Mouse (Mus musculus) hindbrain, embryonic 15.5 days (tissue): ENCODE measurements at regions not wholly inside any gene's neighbourhood (a gene's known extent, or its start where the extent isn't known, plus 50 kb on each side); places are given as distances from the start of the nearest gene placed in this dataset.
A peak's percentile ranks its signal among the peaks of the same experiment; 100 is the strongest.

Experiments
- ATAC-seq: fragments of 200-750 bp; cut with Nextera tagmentation; 2 replicates; pipeline ENCODE4 v1.8.0; 2017; ENCODE audit warnings: low read depth, moderate number of reproducible peaks, moderate TSS enrichment; ENCODE audit not compliant: low FRiP score
- H3K27ac ChIP-seq: fragments of 300-500 bp; sonication (generic); replicated peaks from 2 replicates; pipeline ENCODE4 v1.5.1; 2015; ENCODE audit warnings: mild to moderate bottlenecking, inconsistent platforms
- H3K27me3 ChIP-seq: fragments of 300-500 bp; sonication (generic); 2 replicates; pipeline ENCODE4 v1.6.1; 2015; ENCODE audit warnings: control low read depth, inconsistent platforms
- H3K36me3 ChIP-seq: fragments of 300-500 bp; sonication (generic); 2 replicates; pipeline ENCODE4 v1.6.1; 2015; ENCODE audit warnings: control low read depth, inconsistent platforms
- H3K4me1 ChIP-seq: fragments of 300-500 bp; sonication (generic); replicated peaks from 2 replicates; pipeline ENCODE4 v1.6.1; 2015; ENCODE audit warnings: control low read depth, inconsistent platforms
- H3K4me2 ChIP-seq: fragments of 300-500 bp; sonication (generic); 2 replicates; pipeline ENCODE4 v1.6.1; 2015; ENCODE audit warnings: moderate library complexity, mild to moderate bottlenecking, inconsistent platforms
- H3K4me3 ChIP-seq: fragments of 300-500 bp; sonication (generic); 2 replicates; pipeline ENCODE4 v1.5.1; 2015; ENCODE audit warnings: mild to moderate bottlenecking, inconsistent platforms
- H3K9ac ChIP-seq: fragments of 300-500 bp; sonication (generic); 2 replicates; pipeline ENCODE4 v1.6.1; 2015; ENCODE audit warnings: inconsistent platforms
- H3K9me3 ChIP-seq: fragments of 300-500 bp; sonication (generic); 2 replicates; pipeline ENCODE4 v1.6.1; 2016; ENCODE audit warnings: control low read depth, inconsistent platforms
- WGBS: fragments of 180-500 bp; shearing (Covaris S2); methylation state at CpG from one replicate; pipeline ENCODE4 v1.1.7; 2015; 5-methylcytosine and 5-hydroxymethylcytosine counted together

- no peaks in the 10 kb centered on the region for H3K36me3 ChIP-seq
- no peak overlapping the region for H3K4me3 ChIP-seq
- 77% methylated on average over 4 of the region's 4 CpGs for WGBS
- H3K9me3 ChIP-seq: no peaks in the 10 kb centered on the region
- H3K9ac ChIP-seq: no peak overlapping the region
- no peak overlapping the region for H3K27ac ChIP-seq
- no peaks in the 10 kb centered on the region for H3K27me3 ChIP-seq
- no peaks in the 10 kb centered on the region for H3K4me1 ChIP-seq
- no peak for ATAC-seq
- H3K4me2 ChIP-seq: no peak overlapping the region
Observed at GRCm38 (mm10) chr10:66850972-66851478, 244.9 kb upstream of the Jmjd1c start.

GRCm38 (mm10) chr10:66851841-66852240 lies 244.1 kb upstream of the Jmjd1c start:
- 77% methylated on average over 5 of the region's 5 CpGs for whole genome bisulfite sequencing

GRCm38 (mm10) chr10:66852708-66853107 lies 243.2 kb upstream of the Jmjd1c start:
- H3K4me2 ChIP-seq: no peak overlapping the region
- ATAC-seq: no peak
- H3K36me3 ChIP-seq: no peaks in the 10 kb centered on the region

More at GRCm38 (mm10) chr10:66851841-66852240, 244.1 kb upstream of the Jmjd1c start:
- peak; percentile 27; the same call in 1 of the 2 replicates for ATAC-seq
- Histone ChIP-seq H3K4me3 (no peak overlapping the region), H3K9ac (no peak overlapping the region), H3K4me2 (no peak overlapping the region), H3K27me3 (no peaks in the 10 kb centered on the region), H3K36me3 (no peaks in the 10 kb centered on the region), H3K9me3 (no peaks in the 10 kb centered on the region), H3K27ac (no peak overlapping the region), H3K4me1 (no peaks in the 10 kb centered on the region)

DNA sequence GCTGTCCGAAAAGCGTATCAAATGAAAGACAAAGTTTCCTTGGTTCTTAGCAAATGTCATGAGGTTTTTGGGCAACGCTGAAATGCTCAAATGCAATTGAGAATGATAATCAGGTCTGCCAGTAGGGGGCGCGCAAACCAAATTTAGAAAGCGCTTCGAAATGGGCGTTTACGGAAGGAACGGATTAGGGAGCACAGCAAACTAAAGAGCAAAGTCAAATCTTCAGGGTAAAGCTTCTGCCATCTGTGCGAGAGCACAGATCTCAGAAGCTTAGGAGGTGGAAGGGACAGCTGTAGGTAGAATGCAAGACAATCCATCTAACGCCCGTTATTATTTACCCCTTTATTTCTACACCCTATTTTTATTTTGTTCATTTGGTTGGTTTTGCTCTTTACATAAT lies 242.7 kb upstream of the Jmjd1c start:
- H3K4me2 ChIP-seq: peak overlapping the region; percentile 39
- H3K27ac ChIP-seq: no peak overlapping the region
- no peaks in the 10 kb centered on the region for H3K4me1 ChIP-seq
- no peaks in the 10 kb centered on the region for H3K36me3 ChIP-seq
- WGBS: 12% methylated on average over 13 of the region's 13 CpGs
- no peak overlapping the region for H3K9ac ChIP-seq
- 0 out of 2 replicates have a peak, but pooled peaks have one; percentile 42 for ATAC-seq
- H3K27me3 ChIP-seq: no peaks in the 10 kb centered on the region
- H3K4me3 ChIP-seq: no peak overlapping the region
- no peaks in the 10 kb centered on the region for H3K9me3 ChIP-seq

More at GRCm38 (mm10) chr10:66852708-66853107, 243.2 kb upstream of the Jmjd1c start:
- no peaks in the 10 kb centered on the region for H3K4me1 ChIP-seq
- H3K27ac ChIP-seq: no peak overlapping the region
- no peaks in the 10 kb centered on the region for H3K9me3 ChIP-seq
- H3K27me3 ChIP-seq: no peaks in the 10 kb centered on the region
- WGBS: 52% methylated on average over 5 of the region's 5 CpGs
- no peak overlapping the region for H3K4me3 ChIP-seq
- H3K9ac ChIP-seq: no peak overlapping the region

DNA sequence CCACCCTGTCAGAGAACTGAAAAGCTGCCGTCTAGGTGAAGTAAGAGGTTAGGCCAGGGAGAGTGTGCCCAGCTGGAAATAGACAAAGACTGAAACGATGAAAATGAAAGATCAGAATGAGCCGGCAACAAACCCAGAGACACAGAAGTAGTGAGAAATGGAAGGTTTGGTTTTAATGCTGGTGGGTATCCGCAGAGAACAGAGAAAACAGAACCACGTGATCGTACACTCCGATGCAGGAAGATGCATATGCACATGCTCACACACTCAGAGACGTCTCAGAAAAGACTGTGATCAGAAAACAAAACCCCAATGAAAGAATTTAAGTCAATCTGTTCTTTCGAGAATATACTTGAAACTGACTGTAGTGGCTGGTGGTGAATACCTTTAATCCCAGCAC lies 241.0 kb upstream of the Jmjd1c start:
- Histone ChIP-seq H3K9me3 (no peaks in the 10 kb centered on the region), H3K4me3 (no peak overlapping the region), H3K27ac (no peak overlapping the region), H3K27me3 (no peaks in the 10 kb centered on the region), H3K4me2 (no peak overlapping the region), H3K4me1 (no peaks in the 10 kb centered on the region), H3K9ac (no peak overlapping the region), H3K36me3 (no peaks in the 10 kb centered on the region)
- WGBS: 87% methylated on average over 9 of the region's 9 CpGs
- no peak for ATAC-seq

GRCm38 (mm10) chr10:66857330-66857729 lies 238.6 kb upstream of the Jmjd1c start:
- no peak overlapping the region for H3K27ac ChIP-seq
- H3K9me3 ChIP-seq: no peaks in the 10 kb centered on the region
- no peak overlapping the region for H3K9ac ChIP-seq
- no peak overlapping the region for H3K4me2 ChIP-seq
- ATAC-seq: no peak
- H3K36me3 ChIP-seq: no peaks in the 10 kb centered on the region
- 89% methylated on average over 7 of the region's 7 CpGs for whole genome bisulfite sequencing
- no peaks in the 10 kb centered on the region for H3K27me3 ChIP-seq
- no peak overlapping the region for H3K4me3 ChIP-seq
- H3K4me1 ChIP-seq: 0 out of 2 replicates have a peak, but pooled peaks cover 4% of the 10 kb centered on the region

DNA sequence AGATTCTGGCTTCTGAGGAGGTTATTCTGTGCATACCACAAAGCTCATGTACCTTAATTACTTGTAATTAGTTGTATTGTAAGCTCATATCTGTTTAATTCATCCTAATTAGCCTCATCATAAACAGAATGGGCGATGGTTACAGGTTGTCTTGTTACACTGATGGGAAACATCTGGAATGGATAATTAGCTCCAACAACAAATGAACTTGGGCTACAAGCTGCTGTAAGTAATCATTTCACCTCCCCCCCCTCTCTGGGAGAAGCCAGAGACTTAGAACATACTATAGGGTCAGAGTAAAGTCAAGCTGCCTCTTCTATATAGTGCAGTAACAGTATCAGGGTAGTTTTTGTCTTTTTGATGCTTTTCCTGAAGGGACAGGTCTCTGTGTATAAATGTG lies 234.5 kb upstream of the Jmjd1c start:
- 72% methylated on average over 1 of the region's 1 CpGs for WGBS
- H3K36me3 ChIP-seq: no peaks in the 10 kb centered on the region
- ATAC-seq: 0 out of 2 replicates have a peak, but pooled peaks have one; percentile 45

GRCm38 (mm10) chr10:66864161-66864862 lies 231.6 kb upstream of the Jmjd1c start:
- Histone ChIP-seq H3K27me3 (no peaks in the 10 kb centered on the region), H3K4me2 (no peak overlapping the region), H3K27ac (no peak overlapping the region), H3K36me3 (no peaks in the 10 kb centered on the region), H3K9ac (no peak overlapping the region), H3K4me3 (no peak overlapping the region), H3K9me3 (no peaks in the 10 kb centered on the region), H3K4me1 (0 out of 2 replicates have a peak, but pooled peaks cover 4% of the 10 kb centered on the region)
- no peak for ATAC-seq
- WGBS: 70% methylated on average over 14 of the region's 14 CpGs

More for the DNA sequence above, 234.5 kb upstream of the Jmjd1c start:
- no peaks in the 10 kb centered on the region for H3K27me3 ChIP-seq
- H3K27ac ChIP-seq: no peak overlapping the region
- H3K9ac ChIP-seq: no peak overlapping the region
- no peak overlapping the region for H3K4me2 ChIP-seq
- no peak overlapping the region for H3K4me3 ChIP-seq
- 0 out of 2 replicates have a peak, but pooled peaks cover 4% of the 10 kb centered on the region for H3K4me1 ChIP-seq
- no peaks in the 10 kb centered on the region for H3K9me3 ChIP-seq

- H3K36me3 ChIP-seq: no peaks in the 10 kb centered on the region
- no peaks in the 10 kb centered on the region for H3K27me3 ChIP-seq
- 0 out of 2 replicates have a peak, but pooled peaks cover 4% of the 10 kb centered on the region for H3K4me1 ChIP-seq
- H3K4me3 ChIP-seq: no peak overlapping the region
- H3K9ac ChIP-seq: no peak overlapping the region
- ATAC-seq: no peak
- no peak overlapping the region for H3K4me2 ChIP-seq
- H3K27ac ChIP-seq: no peak overlapping the region
- WGBS: 85% methylated on average over 10 of the region's 10 CpGs
- no peaks in the 10 kb centered on the region for H3K9me3 ChIP-seq
Observed at GRCm38 (mm10) chr10:66865010-66865582, 230.8 kb upstream of the Jmjd1c start.

DNA sequence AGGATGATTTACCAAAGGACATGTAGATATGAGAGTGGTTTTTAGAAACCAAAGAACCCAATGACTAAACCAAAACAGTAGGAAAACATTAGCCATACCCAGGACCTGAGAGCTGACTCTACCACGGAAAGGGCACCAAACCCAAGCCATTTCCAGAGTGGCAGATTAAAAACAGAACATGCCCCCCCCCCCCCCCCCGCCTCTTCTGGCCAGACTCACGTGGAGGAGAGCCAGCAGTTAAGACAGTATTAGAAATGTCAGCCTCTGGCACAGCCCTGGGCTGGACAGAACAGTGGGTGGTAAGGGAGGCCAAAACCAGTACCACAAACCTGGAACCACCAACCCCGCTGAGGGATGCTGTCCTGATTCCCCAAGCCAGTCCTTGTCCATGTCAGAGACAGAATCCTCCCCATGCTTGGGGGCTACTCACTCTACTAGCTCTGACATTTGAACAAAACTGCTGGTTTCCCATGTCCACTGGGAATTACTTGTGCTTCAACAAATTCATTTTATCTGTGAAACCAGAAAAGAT lies 224.7 kb upstream of the Jmjd1c start:
- 68% methylated on average over 4 of the region's 4 CpGs for WGBS
- H3K9ac ChIP-seq: no peak overlapping the region
- H3K9me3 ChIP-seq: no peaks in the 10 kb centered on the region
- no peaks in the 10 kb centered on the region for H3K27me3 ChIP-seq
- no peaks in the 10 kb centered on the region for H3K36me3 ChIP-seq
- no peaks in the 10 kb centered on the region for H3K4me1 ChIP-seq
- no peak overlapping the region for H3K4me2 ChIP-seq
- no peak overlapping the region for H3K4me3 ChIP-seq
- no peak overlapping the region for H3K27ac ChIP-seq
- no peak for ATAC-seq

DNA sequence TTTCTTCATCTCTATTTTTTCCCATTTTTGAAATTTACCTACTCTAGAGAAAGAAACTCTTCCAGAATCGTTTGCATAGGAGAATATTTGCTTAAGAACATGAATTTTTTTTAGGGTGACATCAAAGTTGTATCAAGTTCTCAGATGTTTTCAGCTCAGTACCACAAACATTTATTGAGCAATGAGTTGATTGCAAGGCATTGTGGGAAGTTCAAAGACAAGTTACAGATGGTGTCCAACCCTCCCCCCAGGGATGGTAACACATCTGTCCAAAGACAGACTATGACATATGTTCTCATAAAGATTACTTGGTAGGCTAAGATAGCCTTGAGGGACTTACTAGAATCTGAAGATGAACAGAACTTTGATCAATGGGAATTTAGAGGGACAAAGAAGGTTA lies 224.3 kb upstream of the Jmjd1c start:
- no peak overlapping the region for H3K4me3 ChIP-seq
- H3K4me1 ChIP-seq: no peaks in the 10 kb centered on the region
- 77% methylated on average over 1 of the region's 1 CpGs for WGBS
- H3K4me2 ChIP-seq: no peak overlapping the region
- H3K9me3 ChIP-seq: no peaks in the 10 kb centered on the region
- H3K27me3 ChIP-seq: no peaks in the 10 kb centered on the region
- no peaks in the 10 kb centered on the region for H3K36me3 ChIP-seq
- no peak overlapping the region for H3K9ac ChIP-seq
- no peak overlapping the region for H3K27ac ChIP-seq
- no peak for ATAC-seq

- H3K27me3 ChIP-seq: no peaks in the 10 kb centered on the region
- H3K36me3 ChIP-seq: no peaks in the 10 kb centered on the region
- WGBS: 97% methylated on average over 4 of the region's 4 CpGs
- no peak overlapping the region for H3K27ac ChIP-seq
- no peak for ATAC-seq
- no peak overlapping the region for H3K4me2 ChIP-seq
- no peaks in the 10 kb centered on the region for H3K9me3 ChIP-seq
- no peaks in the 10 kb centered on the region for H3K4me1 ChIP-seq
- H3K4me3 ChIP-seq: no peak overlapping the region
- no peak overlapping the region for H3K9ac ChIP-seq
Observed at GRCm38 (mm10) chr10:66873468-66873867, 222.5 kb upstream of the Jmjd1c start.
